Mouse (Mus musculus) neural tube, embryonic 13.5 days (tissue): ENCODE data around the gene Gm5460. TPM values are rescaled to one million over a fixed set of nuclear protein-coding genes. Genes with fewer than 3 reads are reported as not detected.

ENCODE experiments used
- ATAC-seq: fragments of 200-750 bp; cut with Nextera tagmentation; 2 replicates; pipeline ENCODE4 v1.8.0; 2017; ENCODE audit warnings: low read depth, mild to moderate bottlenecking, moderate TSS enrichment, moderate library complexity
- H3K27ac ChIP-seq: fragments of 300-500 bp; sonication (generic); replicated peaks from 2 replicates; pipeline ENCODE4 v1.5.1; 2015; ENCODE audit warnings: moderate library complexity, mild to moderate bottlenecking, inconsistent platforms
- H3K27me3 ChIP-seq: fragments of 300-500 bp; sonication (generic); 2 replicates; pipeline ENCODE4 v1.6.1; 2015; ENCODE audit warnings: mild to moderate bottlenecking, inconsistent platforms
- H3K36me3 ChIP-seq: fragments of 300-500 bp; sonication (generic); 2 replicates; pipeline ENCODE4 v1.6.1; 2015; ENCODE audit warnings: mild to moderate bottlenecking, inconsistent platforms
- H3K4me1 ChIP-seq: fragments of 300-500 bp; sonication (generic); replicated peaks from 2 replicates; pipeline ENCODE4 v1.6.1; 2015; ENCODE audit warnings: inconsistent platforms
- H3K4me2 ChIP-seq: fragments of 300-500 bp; sonication (generic); 2 replicates; pipeline ENCODE4 v1.6.1; 2015; ENCODE audit warnings: inconsistent platforms, mild to moderate bottlenecking, moderate library complexity
- H3K4me3 ChIP-seq: fragments of 300-500 bp; sonication (generic); 2 replicates; pipeline ENCODE4 v1.5.1; 2015; ENCODE audit warnings: mild to moderate bottlenecking, inconsistent platforms
- H3K9ac ChIP-seq: fragments of 300-500 bp; sonication (generic); 2 replicates; pipeline ENCODE4 v1.6.1; 2015; ENCODE audit warnings: moderate library complexity, mild to moderate bottlenecking, inconsistent platforms
- H3K9me3 ChIP-seq: fragments of 300-500 bp; sonication (generic); 2 replicates; pipeline ENCODE4 v1.6.1; 2016; ENCODE audit warnings: inconsistent platforms
- WGBS: fragments of 180-500 bp; shearing (Covaris S2); methylation state at CpG from one replicate; pipeline ENCODE4 v1.1.7; 2015; 5-methylcytosine and 5-hydroxymethylcytosine counted together
- polyA plus RNA-seq: library from polyadenylated mRNA; unstranded; fragments of >200 nt; fragmentation: Nextera tagmentation; extraction: Ambion mirVana; gene quantifications from 2 replicates; pipeline ENCODE4 v1.2.1, GENCODE M21; 2015

Gm5460 gene
- polyA plus RNA-seq, 1 experiment from 2014 or later: not detected

GRCm38 (mm10) chr14:34080321-34080997, 63.9 kb downstream of the Gm5460 start:
- Histone ChIP-seq H3K27ac (no peak overlapping the region), H3K4me3 (no peak overlapping the region), H3K4me1 (0 out of 2 replicates have a peak, but pooled peaks cover under 1% of the 10 kb centered on the region), H3K9ac (no peak overlapping the region), H3K9me3 (no peaks in the 10 kb centered on the region), H3K36me3 (no peaks in the 10 kb centered on the region), H3K4me2 (no peak overlapping the region), H3K27me3 (0 out of 2 replicates have a peak, but pooled peaks cover 5% of the 10 kb centered on the region)
- peak; percentile 82 for ATAC-seq
- 13% methylated on average over 11 of the region's 11 CpGs for WGBS

GRCm38 (mm10) chr14:34085731-34086130, 69.2 kb downstream of the Gm5460 start, which contains the start of gene Anxa8:
TSS of gene Anxa8 (plus strand) at chr14:34085981.
- H3K4me1 ChIP-seq: no peaks in the 10 kb centered on the region
- no peaks in the 10 kb centered on the region for H3K36me3 ChIP-seq
- no peaks in the 10 kb centered on the region for H3K9me3 ChIP-seq
- H3K4me3 ChIP-seq: no peak within 1 kb of the TSS
- H3K27me3 ChIP-seq: 0 out of 2 replicates have a peak, but pooled peaks cover 5% of the 10 kb centered on the region
- ATAC-seq: no peak
- H3K4me2 ChIP-seq: no peak within 1 kb of the TSS
- H3K9ac ChIP-seq: no peak within 1 kb of the TSS
- WGBS: 81% methylated on average over 4 of the region's 4 CpGs
- no peak within 1 kb of the TSS for H3K27ac ChIP-seq

GRCm38 (mm10) chr14:34086806-34087205, 70.2 kb downstream of the Gm5460 start:
- H3K36me3 ChIP-seq: no peaks in the 10 kb centered on the region
- H3K9ac ChIP-seq: no peak overlapping the region
- ATAC-seq: no peak
- H3K27me3 ChIP-seq: no peaks in the 10 kb centered on the region
- H3K4me2 ChIP-seq: no peak overlapping the region
- no peak overlapping the region for H3K4me3 ChIP-seq
- H3K9me3 ChIP-seq: no peaks in the 10 kb centered on the region
- no peaks in the 10 kb centered on the region for H3K4me1 ChIP-seq
- 65% methylated on average over 4 of the region's 4 CpGs for WGBS
- H3K27ac ChIP-seq: no peak overlapping the region

DNA sequence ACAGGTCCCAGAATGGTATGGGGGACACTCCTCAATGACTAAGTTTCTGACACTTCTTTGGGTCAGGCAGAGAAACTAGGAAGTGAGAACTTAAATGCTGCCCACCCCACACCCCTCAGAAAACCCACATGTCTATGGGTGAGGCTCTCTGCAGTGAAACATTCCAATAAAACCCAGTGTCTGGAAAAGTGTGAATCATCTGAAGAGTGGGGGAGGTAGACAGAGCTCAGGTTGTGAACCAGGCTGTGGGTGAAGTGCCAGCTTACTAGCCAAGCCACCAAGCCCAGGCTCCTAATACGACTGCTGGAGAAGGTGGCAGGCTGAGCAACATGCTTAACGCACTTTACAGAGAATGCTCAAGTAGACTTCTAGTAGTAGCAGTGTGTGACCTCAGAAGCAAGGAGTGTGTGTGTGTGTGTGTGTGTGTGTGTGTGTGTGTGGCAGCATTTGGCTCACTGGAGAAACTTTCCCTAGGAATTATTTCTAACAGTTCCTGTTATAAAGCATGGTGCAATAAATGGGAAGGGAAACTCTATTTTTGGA, 71.4 kb downstream of the Gm5460 start:
- WGBS: 84% methylated on average over 2 of the region's 2 CpGs
- no peak overlapping the region for H3K4me3 ChIP-seq

GRCm38 (mm10) chr14:34089796-34090195, 73.2 kb downstream of the Gm5460 start:
- Histone ChIP-seq H3K9ac (no peak overlapping the region), H3K27me3 (no peaks in the 10 kb centered on the region), H3K4me2 (no peak overlapping the region), H3K4me3 (no peak overlapping the region), H3K9me3 (no peaks in the 10 kb centered on the region), H3K36me3 (no peaks in the 10 kb centered on the region), H3K4me1 (no peaks in the 10 kb centered on the region), H3K27ac (no peak overlapping the region)
- WGBS: 89% methylated on average over 8 of the region's 8 CpGs
- no peak for ATAC-seq

More for the DNA sequence above, 71.4 kb downstream of the Gm5460 start:
- Histone ChIP-seq H3K4me1 (no peaks in the 10 kb centered on the region), H3K27ac (no peak overlapping the region), H3K4me2 (no peak overlapping the region), H3K27me3 (no peaks in the 10 kb centered on the region), H3K9ac (no peak overlapping the region), H3K36me3 (no peaks in the 10 kb centered on the region), H3K9me3 (no peaks in the 10 kb centered on the region)
- ATAC-seq: no peak

GRCm38 (mm10) chr14:34091475-34091874, 74.9 kb downstream of the Gm5460 start:
- no peak overlapping the region for H3K9ac ChIP-seq
- WGBS: 90% methylated on average over 5 of the region's 5 CpGs

DNA sequence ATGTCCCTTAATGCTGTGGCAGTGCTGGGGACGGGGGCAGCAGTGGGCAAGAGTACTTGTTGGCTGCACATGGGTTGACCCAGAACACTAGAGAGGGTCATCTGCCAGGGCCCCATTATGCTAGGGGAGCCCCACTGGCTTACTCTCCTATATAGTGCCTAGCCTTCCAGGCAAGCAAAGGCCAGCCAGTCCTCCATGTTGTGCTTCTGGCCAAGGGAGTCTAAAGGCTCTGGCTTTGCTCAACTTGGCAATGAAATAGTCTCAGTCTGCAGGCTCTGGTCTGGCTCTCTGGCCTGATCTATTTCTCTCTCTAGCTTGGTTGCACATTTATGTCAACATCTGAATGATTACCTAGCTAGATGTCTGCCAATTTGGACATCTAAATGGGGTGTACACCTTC, 76.3 kb downstream of the Gm5460 start:
- Histone ChIP-seq H3K9ac (no peak overlapping the region), H3K4me1 (no peaks in the 10 kb centered on the region)
- WGBS: 89% methylated on average over 1 of the region's 1 CpGs

More at GRCm38 (mm10) chr14:34091475-34091874, 74.9 kb downstream of the Gm5460 start:
- Histone ChIP-seq H3K4me3 (no peak overlapping the region), H3K4me2 (no peak overlapping the region), H3K36me3 (no peaks in the 10 kb centered on the region), H3K9me3 (no peaks in the 10 kb centered on the region), H3K27ac (no peak overlapping the region), H3K4me1 (no peaks in the 10 kb centered on the region), H3K27me3 (no peaks in the 10 kb centered on the region)
- ATAC-seq: no peak

DNA sequence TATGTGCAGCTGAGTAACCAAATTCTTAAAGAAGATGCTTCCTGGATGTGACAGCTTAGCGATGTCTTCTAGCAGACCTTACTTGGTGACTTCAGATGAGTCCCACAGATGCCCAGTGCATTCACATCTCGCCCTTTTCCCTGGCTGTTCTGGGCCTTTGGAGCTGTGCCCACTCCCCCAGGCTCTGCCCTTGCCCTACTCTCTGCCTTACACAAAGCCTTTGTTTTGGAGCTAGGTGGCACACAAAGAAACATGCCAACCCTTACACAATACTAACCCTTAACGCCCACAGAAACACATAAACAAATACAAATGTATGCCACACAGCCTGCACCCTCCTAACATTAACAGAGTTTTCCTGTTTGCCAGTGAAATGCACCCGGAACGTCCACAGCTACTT, 79.6 kb downstream of the Gm5460 start:
- Histone ChIP-seq H3K27me3 (no peaks in the 10 kb centered on the region), H3K27ac (no peak overlapping the region), H3K4me2 (no peak overlapping the region), H3K9ac (no peak overlapping the region), H3K4me1 (no peaks in the 10 kb centered on the region), H3K36me3 (no peaks in the 10 kb centered on the region), H3K9me3 (no peaks in the 10 kb centered on the region), H3K4me3 (no peak overlapping the region)
- 86% methylated on average over 5 of the region's 5 CpGs for WGBS
- no peak for ATAC-seq

More for the DNA sequence above, 76.3 kb downstream of the Gm5460 start:
- no peak for ATAC-seq
- no peaks in the 10 kb centered on the region for H3K9me3 ChIP-seq
- no peak overlapping the region for H3K4me3 ChIP-seq
- no peak overlapping the region for H3K4me2 ChIP-seq
- no peaks in the 10 kb centered on the region for H3K27me3 ChIP-seq
- H3K27ac ChIP-seq: no peak overlapping the region
- no peaks in the 10 kb centered on the region for H3K36me3 ChIP-seq

Other genes with a start within 250 kb of the Gm5460 start
- gene Gdf10, start 93.2 kb upstream of the Gm5460 start, polyA plus RNA-seq: 9.2 and 9.8 TPM in 2 replicates
- not detected in 2 replicates for gene Gdf2, start 75.7 kb upstream of the Gm5460 start, polyA plus RNA-seq
- not detected in 2 replicates for gene Rbp3, start 62.8 kb upstream of the Gm5460 start, polyA plus RNA-seq
- gene Zfp488, start 38.0 kb upstream of the Gm5460 start, polyA plus RNA-seq: 0.18 and 0.33 TPM in 2 replicates
- not detected in 2 replicates for gene Gm30083, start 1.6 kb upstream of the Gm5460 start, polyA plus RNA-seq
- not detected in 2 replicates for gene Antxrl, start 35.9 kb downstream of the Gm5460 start, polyA plus RNA-seq
- not detected in 2 replicates for gene Anxa8, start 69.2 kb downstream of the Gm5460 start, polyA plus RNA-seq
- not detected in 2 replicates for gene A630023A22Rik, start 86.0 kb downstream of the Gm5460 start, polyA plus RNA-seq
- 0.11 TPM in 1 of 2 replicates, not detected in the other for gene Npy4r, start 135.7 kb downstream of the Gm5460 start, polyA plus RNA-seq
- gene Gprin2, start 184.9 kb downstream of the Gm5460 start, polyA plus RNA-seq: 3.1 and 3.5 TPM in 2 replicates
- 0.41 and 0.54 TPM in 2 replicates for gene Syt15, start 202.8 kb downstream of the Gm5460 start, polyA plus RNA-seq